Mouse (Mus musculus) thymus, adult 2 months (tissue): ENCODE results near the gene Ctsk. TPM values are rescaled to one million over a fixed set of nuclear protein-coding genes. Genes with fewer than 3 reads are reported as not detected.

Source experiments
- DNase-seq: peaks from one replicate; pipeline ENCODE4 v3.0.0; 2021
- H3K27ac ChIP-seq: fragments of 200-500 bp; 2 replicates; pipeline ENCODE4 v1.5.1; 2012; ENCODE audit warnings: low read length, control low read depth; ENCODE audit not compliant: control insufficient read depth, insufficient read depth
- H3K27me3 ChIP-seq: fragments of 200-500 bp; 2 replicates; pipeline ENCODE4 v1.6.1; 2012; ENCODE audit warnings: mild to moderate bottlenecking, low read length, moderate library complexity, mixed read lengths; ENCODE audit not compliant: control insufficient read depth, insufficient read depth
- H3K36me3 ChIP-seq: fragments of 200-500 bp; 2 replicates; pipeline ENCODE4 v1.6.1; 2012; ENCODE audit warnings: mild to moderate bottlenecking, low read length, moderate library complexity; ENCODE audit not compliant: control insufficient read depth, insufficient read depth
- H3K4me1 ChIP-seq: fragments of 200-500 bp; replicated peaks from 2 replicates; pipeline ENCODE4 v1.6.1; 2012; ENCODE audit warnings: low read length; ENCODE audit not compliant: control insufficient read depth, insufficient read depth
- H3K4me3 ChIP-seq: fragments of 200-500 bp; 2 replicates; pipeline ENCODE4 v1.5.1; 2012; ENCODE audit warnings: mild to moderate bottlenecking, low read length, control low read depth, moderate library complexity; ENCODE audit not compliant: control insufficient read depth, insufficient read depth
- CTCF ChIP-seq: fragments of 200-500 bp; IDR thresholded peaks from 2 replicates; pipeline ENCODE4 v1.5.1; 2012; ENCODE audit warnings: mild to moderate bottlenecking, control low read depth, low read length, moderate library complexity, borderline replicate concordance; ENCODE audit not compliant: control insufficient read depth, poor library complexity, insufficient read depth; ENCODE audit errors: extremely low read depth
- POLR2A ChIP-seq: fragments of 200-500 bp; IDR thresholded peaks from 2 replicates; pipeline ENCODE4 v1.6.1; 2012; ENCODE audit warnings: mild to moderate bottlenecking, low read length, control low read depth, moderate library complexity; ENCODE audit not compliant: control insufficient read depth, poor library complexity, insufficient read depth; ENCODE audit errors: extremely low read depth
- WGBS: fragments of 180-500 bp; shearing (Covaris S2); methylation state at CpG from one replicate; pipeline ENCODE4 v1.1.7; 2018; 5-methylcytosine and 5-hydroxymethylcytosine counted together
- polyA plus RNA-seq: library from polyadenylated mRNA; depleted of rRNA; stranded (reverse); fragments of >200 nt; gene quantifications from 2 replicates; pipeline ENCODE4 v1.2.3, GENCODE M21; 2012

Ctsk gene
- polyA plus RNA-seq, 1 experiment: 2.5 TPM

DNA sequence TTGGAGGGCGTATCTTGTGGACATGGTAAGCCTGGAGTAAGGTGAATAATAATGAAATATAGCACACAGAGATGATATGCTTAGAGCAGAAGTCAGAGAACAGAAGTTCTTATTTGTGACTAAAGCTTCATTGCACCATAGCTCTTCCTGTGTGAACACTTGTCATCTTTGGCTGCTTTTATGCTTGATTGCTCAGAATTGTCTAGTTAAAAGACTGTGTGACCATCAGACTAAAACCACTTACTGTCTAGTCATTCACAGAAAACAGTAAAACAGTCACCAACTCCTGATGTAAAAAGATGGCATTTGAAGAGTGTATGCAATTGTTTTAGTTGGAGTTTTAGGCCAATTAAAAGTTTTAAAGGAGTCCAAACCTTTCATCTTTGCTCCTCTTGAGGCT, 20.1 kb upstream of the Ctsk start:
- H3K36me3 ChIP-seq: peaks cover 58% of the 10 kb centered on the region
- no peaks in the 10 kb centered on the region for H3K27me3 ChIP-seq
- H3K4me1 ChIP-seq: no peaks in the 10 kb centered on the region
- no peak for DNase-seq
- WGBS: 94% methylated on average over 1 of the region's 1 CpGs
- H3K4me3 ChIP-seq: no peak overlapping the region
- no peak overlapping the region for H3K27ac ChIP-seq
- TF ChIP-seq CTCF (no peak), POLR2A (no peak)

DNA sequence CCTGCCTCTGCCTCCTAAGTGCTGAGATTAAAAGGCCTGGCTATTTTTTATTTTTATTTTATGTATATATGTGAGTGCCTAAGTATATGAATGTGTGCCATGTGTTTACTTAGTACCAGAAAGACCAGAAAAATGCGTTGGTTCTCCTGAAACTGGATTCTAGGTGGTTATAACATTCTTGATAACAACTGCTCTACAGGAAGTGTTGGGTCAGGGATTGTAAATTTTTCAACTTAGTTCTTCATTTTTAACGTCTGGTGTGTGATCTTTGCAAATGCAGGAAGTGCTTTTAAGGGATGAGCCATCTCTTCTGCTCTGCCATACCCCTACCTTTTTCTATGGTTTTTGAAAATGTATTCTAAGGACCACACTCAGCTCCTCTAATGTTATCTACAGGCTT, 12.6 kb upstream of the Ctsk start:
- peaks cover 46% of the 10 kb centered on the region for H3K36me3 ChIP-seq

DNA sequence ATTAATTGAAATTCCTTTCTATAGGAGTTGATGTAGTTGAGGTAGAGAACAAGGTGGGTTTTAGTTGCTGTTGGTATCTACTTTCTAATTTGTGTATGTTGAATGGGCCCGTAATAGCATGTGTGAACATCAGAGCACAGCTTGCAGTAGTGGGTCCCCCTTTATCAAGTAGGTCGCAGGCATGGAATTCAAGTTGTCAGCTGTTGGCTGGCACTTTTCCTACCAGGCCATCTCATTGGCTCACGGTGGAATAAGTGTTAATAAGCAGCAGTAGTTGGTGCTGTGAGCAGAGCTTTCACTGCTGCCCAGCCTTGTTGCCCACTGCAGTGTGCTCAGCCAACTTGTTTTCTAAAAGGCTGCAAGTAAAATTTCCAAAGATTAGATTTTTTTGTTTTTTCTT, 10.4 kb upstream of the Ctsk start:
- no peak for TF ChIP-seq POLR2A
- TF ChIP-seq CTCF: no peak
- WGBS: 97% methylated on average over 3 of the region's 3 CpGs
- no peak for DNase-seq
- no peaks in the 10 kb centered on the region for H3K27me3 ChIP-seq
- no peak overlapping the region for H3K4me3 ChIP-seq
- H3K27ac ChIP-seq: no peak overlapping the region
- H3K4me1 ChIP-seq: no peaks in the 10 kb centered on the region
- H3K36me3 ChIP-seq: peaks cover 56% of the 10 kb centered on the region

More for the DNA sequence above, 12.6 kb upstream of the Ctsk start:
- Histone ChIP-seq H3K4me3 (no peak overlapping the region), H3K4me1 (no peaks in the 10 kb centered on the region), H3K27ac (no peak overlapping the region), H3K27me3 (no peaks in the 10 kb centered on the region)
- TF ChIP-seq CTCF (no peak), POLR2A (no peak)
- DNase-seq: no peak
- 34% methylated on average over 2 of the region's 2 CpGs for WGBS

DNA sequence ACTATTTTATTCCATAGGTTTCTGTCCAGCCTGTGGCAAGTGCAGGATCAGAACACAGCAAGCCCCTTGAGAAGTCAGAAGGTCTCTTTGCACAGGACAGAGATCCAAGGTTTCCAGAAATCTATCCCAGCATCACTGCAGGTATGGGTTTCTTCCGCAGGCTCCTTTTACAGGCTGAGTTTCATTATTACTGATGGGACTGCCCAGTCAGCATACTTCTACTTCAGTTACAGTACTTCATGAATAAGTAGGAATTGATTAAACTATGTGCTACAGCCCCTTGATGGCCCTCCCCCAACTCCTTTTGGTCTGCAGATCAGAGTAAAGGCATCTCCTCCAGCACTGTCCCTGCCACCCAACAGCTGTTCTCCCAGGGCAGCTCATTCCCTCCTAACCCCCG, 8.8 kb upstream of the Ctsk start:
- 99% methylated on average over 2 of the region's 2 CpGs for WGBS
- peaks cover 62% of the 10 kb centered on the region for H3K36me3 ChIP-seq

DNA sequence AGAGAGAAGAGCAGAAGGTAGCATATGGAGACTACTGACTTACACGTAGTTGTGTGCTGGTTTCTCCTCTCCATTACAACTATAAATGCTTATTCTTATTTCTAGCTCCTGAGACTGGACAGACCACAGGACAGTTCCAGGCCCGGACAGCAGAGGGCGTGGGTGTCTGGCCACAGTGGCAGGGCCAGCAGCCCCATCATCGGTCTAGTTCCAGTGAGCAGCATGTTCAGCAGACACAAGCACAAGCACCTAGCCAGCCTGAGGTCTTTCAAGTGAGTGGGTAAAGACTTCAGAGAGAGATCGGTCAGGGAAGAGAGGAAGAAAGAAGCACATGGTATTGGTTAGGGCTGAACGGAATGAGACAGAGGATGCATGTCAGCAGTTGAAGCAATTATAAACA, 4.7 kb upstream of the Ctsk start:
- TF ChIP-seq CTCF: no peak
- TF ChIP-seq POLR2A: no peak
- no peak overlapping the region for H3K4me3 ChIP-seq
- DNase-seq: peak; percentile 39
- H3K36me3 ChIP-seq: peaks cover 57% of the 10 kb centered on the region
- H3K4me1 ChIP-seq: no peaks in the 10 kb centered on the region
- no peak overlapping the region for H3K27ac ChIP-seq
- no peaks in the 10 kb centered on the region for H3K27me3 ChIP-seq
- WGBS: 65% methylated on average over 6 of the region's 6 CpGs

More for the DNA sequence above, 8.8 kb upstream of the Ctsk start:
- H3K27me3 ChIP-seq: no peaks in the 10 kb centered on the region
- DNase-seq: no peak
- H3K4me3 ChIP-seq: no peak overlapping the region
- H3K4me1 ChIP-seq: no peaks in the 10 kb centered on the region
- H3K27ac ChIP-seq: no peak overlapping the region
- no peak for TF ChIP-seq CTCF
- TF ChIP-seq POLR2A: no peak

DNA sequence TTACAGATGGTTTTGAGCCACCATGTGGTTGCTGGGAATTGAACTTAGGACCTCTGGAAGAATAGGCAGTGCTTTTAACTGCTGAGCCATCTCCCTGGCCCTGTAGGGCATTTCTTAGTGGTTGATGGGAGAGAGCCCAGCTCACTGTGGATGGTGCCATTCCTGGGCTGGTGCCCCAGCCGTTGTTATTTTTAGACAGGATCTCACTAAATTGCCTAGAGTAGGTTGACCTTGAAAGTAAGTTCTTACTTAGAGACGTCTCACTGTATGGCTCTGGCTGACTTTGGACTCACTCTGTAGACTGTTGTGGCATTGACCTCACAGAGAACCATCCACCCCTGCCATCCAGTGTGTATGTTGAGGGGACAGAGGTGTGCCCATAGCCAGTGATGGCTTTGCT, 827 bp upstream of the Ctsk start:
- H3K4me3 ChIP-seq: no peak overlapping the region
- peaks cover 26% of the 10 kb centered on the region for H3K36me3 ChIP-seq
- TF ChIP-seq CTCF (no peak), POLR2A (no peak)
- no peaks in the 10 kb centered on the region for H3K27me3 ChIP-seq
- no peak overlapping the region for H3K27ac ChIP-seq
- WGBS: 95% methylated on average over 2 of the region's 2 CpGs
- H3K4me1 ChIP-seq: no peaks in the 10 kb centered on the region
- DNase-seq: no peak

DNA sequence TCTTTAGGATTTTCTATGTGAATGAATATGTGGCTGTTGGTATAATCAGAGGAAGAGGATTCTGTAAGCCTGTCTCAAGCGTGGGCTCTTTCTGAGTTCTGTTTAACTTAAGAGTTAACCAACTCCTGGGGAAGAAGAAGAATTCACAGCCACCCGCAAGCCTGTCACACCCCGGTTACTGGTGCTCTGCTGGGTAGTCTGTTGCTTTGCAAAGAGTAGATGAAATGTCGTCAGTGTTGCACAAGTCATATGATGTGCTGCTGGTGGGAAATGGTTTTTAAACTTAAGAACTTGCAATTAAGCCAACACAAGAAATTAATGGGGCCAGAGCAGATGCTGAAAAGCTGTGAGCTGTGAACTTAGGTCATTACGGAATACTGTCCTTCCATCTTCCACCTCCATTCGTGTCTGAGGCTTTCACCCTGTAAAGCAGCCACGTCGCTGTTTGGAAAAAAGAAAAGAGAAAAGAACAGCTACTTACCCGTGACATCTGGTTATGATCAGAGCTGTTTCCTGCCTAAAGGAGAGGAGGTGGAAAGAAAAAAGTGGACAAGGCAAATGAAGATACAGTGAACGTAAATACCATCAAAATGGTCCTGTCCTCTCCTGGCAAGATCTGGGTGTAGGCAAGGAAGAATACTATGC, 562 bp downstream of the Ctsk start:
- H3K27me3 ChIP-seq: no peaks in the 10 kb centered on the region
- no peak overlapping the region for H3K4me3 ChIP-seq
- H3K4me1 ChIP-seq: no peaks in the 10 kb centered on the region
- 86% methylated on average over 10 of the region's 10 CpGs for WGBS
- no peak for DNase-seq
- no peak overlapping the region for H3K27ac ChIP-seq
- peaks cover 13% of the 10 kb centered on the region for H3K36me3 ChIP-seq
- TF ChIP-seq POLR2A (no peak), CTCF (no peak)
